Mouse (Mus musculus): ENCODE data around the gene Fance.
"Not testable (repeated sequence)": the region's sequence is repeated elsewhere in the genome, so short reads cannot be mapped to it uniquely, and the experiment has no call there.

The Fance gene

GRCm38 (mm10) chr17:28349901-28350465 lies 36.7 kb downstream of the Fance start:
- no peak for DNase-seq

- no peak for DNase-seq
Observed at GRCm38 (mm10) chr17:28350466-28351352, 37.4 kb downstream of the Fance start, which contains the start of gene Tead3. Gene Tead3 (minus strand): TSS chr17:28350817.

GRCm38 (mm10) chr17:28351353-28351890 lies 38.1 kb downstream of the Fance start:
- DNase-seq = no peak

GRCm38 (mm10) chr17:28352018-28352417 lies 38.7 kb downstream of the Fance start:
- no peak for DNase-seq

GRCm38 (mm10) chr17:28355871-28356270 lies 42.6 kb downstream of the Fance start:
- no peak for DNase-seq

- not testable (repeated sequence) for DNase-seq
Observed at GRCm38 (mm10) chr17:28358576-28359261, 45.4 kb downstream of the Fance start.

GRCm38 (mm10) chr17:28360531-28361277 lies 47.4 kb downstream of the Fance start:
- DNase-seq = no peak

GRCm38 (mm10) chr17:28361921-28362652 lies 48.8 kb downstream of the Fance start:
- DNase-seq = no peak

GRCm38 (mm10) chr17:28362653-28363292 lies 49.5 kb downstream of the Fance start:
- DNase-seq = no peak

GRCm38 (mm10) chr17:28363507-28363906 lies 50.2 kb downstream of the Fance start:
- DNase-seq = no peak

GRCm38 (mm10) chr17:28365122-28365521 lies 51.8 kb downstream of the Fance start, which contains the start of gene Tulp1:
Gene Tulp1 (minus strand): TSS chr17:28365222.
- DNase-seq = no peak

GRCm38 (mm10) chr17:28368449-28368848 lies 55.1 kb downstream of the Fance start:
- peak; percentile 17 for DNase-seq

GRCm38 (mm10) chr17:28369056-28369455 lies 55.7 kb downstream of the Fance start:
- no peak for DNase-seq

- no peak for DNase-seq
Observed at GRCm38 (mm10) chr17:28371286-28371685, 58.0 kb downstream of the Fance start.

- DNase-seq = no peak
Observed at GRCm38 (mm10) chr17:28371941-28372340, 58.6 kb downstream of the Fance start.

- no peak for DNase-seq
Observed at GRCm38 (mm10) chr17:28373821-28374220, 60.5 kb downstream of the Fance start.

- DNase-seq = no peak
Observed at GRCm38 (mm10) chr17:28374494-28374893, 61.2 kb downstream of the Fance start.

- no peak for DNase-seq
Observed at GRCm38 (mm10) chr17:28375592-28376061, 62.3 kb downstream of the Fance start.

Measured in cerebellum, adult 9-11 months (tissue).